Mouse (Mus musculus) liver, adult 2 months (tissue): ENCODE measurements at regions not wholly inside any gene's neighbourhood (a gene's known extent, or its start where the extent isn't known, plus 50 kb on each side); places are given as distances from the start of the nearest gene placed in this dataset.

Experiments used
- DNase-seq: peaks from one replicate; pipeline ENCODE4 v3.0.0-alpha.2; 2011; ENCODE audit warnings: low read depth, low spot score; ENCODE audit errors: extremely low read depth
- H3K27ac ChIP-seq: fragments of 200-500 bp; replicated peaks from 2 replicates; pipeline ENCODE4 v1.5.1; 2012; ENCODE audit warnings: low read depth, mild to moderate bottlenecking, control low read depth, inconsistent platforms, low read length; ENCODE audit not compliant: insufficient read depth
- H3K27me3 ChIP-seq: fragments of 200-500 bp; 2 replicates; pipeline ENCODE4 v1.6.1; 2012; ENCODE audit warnings: mild to moderate bottlenecking, moderate library complexity, low read length, inconsistent platforms; ENCODE audit not compliant: control insufficient read depth, insufficient read depth
- H3K36me3 ChIP-seq: fragments of 200-500 bp; 2 replicates; pipeline ENCODE4 v1.6.1; 2012; ENCODE audit warnings: low read length, inconsistent platforms; ENCODE audit not compliant: control insufficient read depth, insufficient read depth
- H3K4me1 ChIP-seq: fragments of 200-500 bp; 2 replicates; pipeline ENCODE4 v1.6.1; 2011; ENCODE audit warnings: low read length; ENCODE audit not compliant: control insufficient read depth, insufficient read depth
- H3K4me3 ChIP-seq: fragments of 200-500 bp; 2 replicates; pipeline ENCODE4 v1.5.1; 2011; ENCODE audit warnings: low read depth, mild to moderate bottlenecking, control low read depth, low read length, moderate library complexity; ENCODE audit not compliant: insufficient read depth
- H3K79me2 ChIP-seq: fragments of 200-500 bp; 2 replicates; pipeline ENCODE4 v1.6.1; 2012; ENCODE audit warnings: inconsistent platforms, mild to moderate bottlenecking, low read length, moderate library complexity; ENCODE audit not compliant: control insufficient read depth, insufficient read depth
- H3K9ac ChIP-seq: fragments of 200-500 bp; 2 replicates; pipeline ENCODE4 v1.6.1; 2012; ENCODE audit warnings: low read depth, mild to moderate bottlenecking, control low read depth, inconsistent platforms, low read length
- CTCF ChIP-seq: fragments of 200-500 bp; IDR thresholded peaks from 2 replicates; pipeline ENCODE4 v1.5.1; 2011; ENCODE audit warnings: low read depth, low read length, control low read depth
- POLR2A ChIP-seq: fragments of 200-500 bp; IDR thresholded peaks from 2 replicates; pipeline ENCODE4 v1.6.1; 2011; ENCODE audit warnings: low read length, control low read depth; ENCODE audit not compliant: insufficient read depth; ENCODE audit errors: extremely low read depth
- WGBS: fragments of 180-500 bp; shearing (Covaris S2); methylation state at CpG from one replicate; pipeline ENCODE4 v1.1.7; 2018; 5-methylcytosine and 5-hydroxymethylcytosine counted together

GRCm38 (mm10) chrX:13350461-13350860, 69.7 kb downstream of the Ddx3x start:
- Histone ChIP-seq H3K4me3 (no peak overlapping the region), H3K27me3 (no peaks in the 10 kb centered on the region), H3K9ac (no peak overlapping the region), H3K79me2 (no peaks in the 10 kb centered on the region), H3K4me1 (peaks cover 6% of the 10 kb centered on the region), H3K36me3 (no peaks in the 10 kb centered on the region), H3K27ac (no peak overlapping the region; the same call in 1 of the 2 replicates)
- WGBS: 23% methylated on average over 3 of the region's 3 CpGs
- TF ChIP-seq POLR2A: no peak
- no peak for TF ChIP-seq CTCF
- peak; percentile 83 for DNase-seq

GRCm38 (mm10) chrX:13357149-13357783, 76.5 kb downstream of the Ddx3x start:
- no peaks in the 10 kb centered on the region for H3K79me2 ChIP-seq
- no peak overlapping the region for H3K9ac ChIP-seq
- no peaks in the 10 kb centered on the region for H3K27me3 ChIP-seq
- no peak overlapping the region for H3K4me3 ChIP-seq
- H3K4me1 ChIP-seq: no peaks in the 10 kb centered on the region
- H3K27ac ChIP-seq: no peak overlapping the region
- peak; percentile 75 for DNase-seq
- 40% methylated on average over 5 of the region's 5 CpGs for WGBS
- H3K36me3 ChIP-seq: no peaks in the 10 kb centered on the region
- no peak for TF ChIP-seq POLR2A

GRCm38 (mm10) chrX:13357973-13358372, 77.2 kb downstream of the Ddx3x start:
- no peaks in the 10 kb centered on the region for H3K36me3 ChIP-seq
- no peak overlapping the region for H3K27ac ChIP-seq
- WGBS: 41% methylated on average over 3 of the region's 3 CpGs
- TF ChIP-seq CTCF: no peak
- no peak for TF ChIP-seq POLR2A
- no peaks in the 10 kb centered on the region for H3K79me2 ChIP-seq
- no peak overlapping the region for H3K4me3 ChIP-seq
- H3K9ac ChIP-seq: no peak overlapping the region
- no peaks in the 10 kb centered on the region for H3K4me1 ChIP-seq
- H3K27me3 ChIP-seq: no peaks in the 10 kb centered on the region
- no peak for DNase-seq

GRCm38 (mm10) chrX:13360436-13360835, 79.7 kb downstream of the Ddx3x start:
- Histone ChIP-seq H3K4me1 (no peaks in the 10 kb centered on the region), H3K36me3 (no peaks in the 10 kb centered on the region), H3K27ac (peak overlapping the region; percentile 26; the same call in 1 of the 2 replicates), H3K9ac (no peak overlapping the region), H3K4me3 (no peak overlapping the region), H3K27me3 (no peaks in the 10 kb centered on the region), H3K79me2 (no peaks in the 10 kb centered on the region)
- TF ChIP-seq CTCF: no peak
- no peak for TF ChIP-seq POLR2A
- peak; percentile 82 for DNase-seq
- 25% methylated on average over 5 of the region's 5 CpGs for WGBS

GRCm38 (mm10) chrX:13370319-13370718, 89.5 kb downstream of the Ddx3x start:
- Histone ChIP-seq H3K79me2 (no peaks in the 10 kb centered on the region), H3K4me1 (no peaks in the 10 kb centered on the region), H3K9ac (no peak overlapping the region), H3K27me3 (no peaks in the 10 kb centered on the region), H3K36me3 (no peaks in the 10 kb centered on the region), H3K4me3 (no peak overlapping the region), H3K27ac (no peak overlapping the region)
- no peak for TF ChIP-seq CTCF
- TF ChIP-seq POLR2A: no peak
- WGBS: 94% methylated on average over 4 of the region's 4 CpGs
- no peak for DNase-seq

- Histone ChIP-seq H3K4me3 (no peak overlapping the region), H3K27ac (no peak overlapping the region), H3K9ac (no peak overlapping the region), H3K4me1 (no peaks in the 10 kb centered on the region), H3K79me2 (no peaks in the 10 kb centered on the region), H3K27me3 (no peaks in the 10 kb centered on the region), H3K36me3 (no peaks in the 10 kb centered on the region)
- DNase-seq: no peak
- WGBS: 53% methylated on average over 4 of the region's 4 CpGs
- no peak for TF ChIP-seq POLR2A
- TF ChIP-seq CTCF: no peak
These were observed 92.0 kb downstream of the Ddx3x start for GRCm38 (mm10) chrX:13372752-13373151.
